Mouse (Mus musculus) intestine, postnatal 0 days (tissue): ENCODE data around the gene Smad1. TPM values are rescaled to one million over a fixed set of nuclear protein-coding genes. Genes with fewer than 3 reads are reported as not detected.

Source experiments
- ATAC-seq: fragments of 200-750 bp; cut with Nextera tagmentation; 2 replicates; pipeline ENCODE4 v1.8.0; 2017; ENCODE audit warnings: mild to moderate bottlenecking, moderate TSS enrichment, moderate library complexity
- H3K27ac ChIP-seq: fragments of 300-500 bp; sonication (generic); 2 replicates; pipeline ENCODE4 v1.5.1; 2014; ENCODE audit warnings: mild to moderate bottlenecking, low read depth, low read length, moderate library complexity
- H3K27me3 ChIP-seq: fragments of 300-500 bp; sonication (generic); replicated peaks from 2 replicates; pipeline ENCODE4 v1.6.1; 2014; ENCODE audit warnings: low read length, mixed read lengths; ENCODE audit not compliant: control insufficient read depth, insufficient read depth
- H3K36me3 ChIP-seq: fragments of 300-500 bp; sonication (generic); 2 replicates; pipeline ENCODE4 v1.6.1; 2014; ENCODE audit warnings: mild to moderate bottlenecking, moderate library complexity; ENCODE audit not compliant: control insufficient read depth, insufficient read depth
- H3K4me1 ChIP-seq: fragments of 300-500 bp; sonication (generic); replicated peaks from 2 replicates; pipeline ENCODE4 v1.6.1; 2014; ENCODE audit warnings: antibody characterized with exemption, low read length, mixed read lengths; ENCODE audit not compliant: control insufficient read depth, insufficient read depth
- H3K4me2 ChIP-seq: fragments of 300-500 bp; sonication (generic); replicated peaks from 2 replicates; pipeline ENCODE4 v1.6.1; 2014; ENCODE audit warnings: low read depth, mild to moderate bottlenecking, moderate library complexity
- H3K4me3 ChIP-seq: fragments of 300-500 bp; sonication (generic); 2 replicates; pipeline ENCODE4 v1.5.1; 2014; ENCODE audit warnings: low read depth, low read length
- H3K9ac ChIP-seq: fragments of 300-500 bp; sonication (generic); 2 replicates; pipeline ENCODE4 v1.6.1; 2014; ENCODE audit warnings: mild to moderate bottlenecking, low read depth, low read length
- H3K9me3 ChIP-seq: fragments of 300-500 bp; sonication (generic); 2 replicates; pipeline ENCODE4 v1.6.1; 2016; ENCODE audit warnings: mixed run types; ENCODE audit not compliant: control insufficient read depth
- CTCF ChIP-seq: sonication (generic); IDR thresholded peaks from 2 replicates; pipeline ENCODE4 v1.5.1; 2016; ENCODE audit warnings: low read depth, mild to moderate bottlenecking, control low read depth, antibody characterized with exemption, moderate library complexity
- WGBS: fragments of 180-500 bp; shearing (Covaris S2); extraction: QIAGEN DNeasy Blood & Tissue Kit; methylation state at CpG from one replicate; pipeline ENCODE4 v1.1.7; 2014; 5-methylcytosine and 5-hydroxymethylcytosine counted together
- polyA plus RNA-seq: library from polyadenylated mRNA; unstranded; fragments of >200 nt; fragmentation: Nextera tagmentation; extraction: Ambion mirVana; gene quantifications from 2 replicates; pipeline ENCODE4 v1.2.1, GENCODE M21; 2015

The Smad1 gene
- polyA plus RNA-seq, 1 experiment from 2014 or later, result 27.4 TPM

- Histone ChIP-seq H3K9ac (no peak overlapping the region), H3K4me3 (no peak overlapping the region), H3K4me1 (0 out of 2 replicates have a peak, but pooled peaks cover 2% of the 10 kb centered on the region), H3K9me3 (no peaks in the 10 kb centered on the region), H3K36me3 (no peaks in the 10 kb centered on the region), H3K27ac (no peak overlapping the region), H3K4me2 (no peak overlapping the region), H3K27me3 (no peaks in the 10 kb centered on the region)
- TF ChIP-seq CTCF, result no peak
- ATAC-seq, result no peak
- WGBS, result 67% methylated on average over 5 of the region's 5 CpGs
Observed at GRCm38 (mm10) chr8:79305941-79306340, 93.4 kb downstream of the Smad1 start.

GRCm38 (mm10) chr8:79301548-79301947 is 97.8 kb downstream of the Smad1 start:
- peak; percentile 95 for ATAC-seq

GRCm38 (mm10) chr8:79299704-79300103 is 99.6 kb downstream of the Smad1 start:
- 76% methylated on average over 5 of the region's 5 CpGs for WGBS

More at GRCm38 (mm10) chr8:79301548-79301947, 97.8 kb downstream of the Smad1 start:
- Histone ChIP-seq H3K4me2 (no peak overlapping the region), H3K27me3 (no peaks in the 10 kb centered on the region), H3K4me1 (0 out of 2 replicates have a peak, but pooled peaks cover 2% of the 10 kb centered on the region), H3K27ac (no peak overlapping the region), H3K9ac (no peak overlapping the region), H3K9me3 (no peaks in the 10 kb centered on the region), H3K4me3 (no peak overlapping the region), H3K36me3 (no peaks in the 10 kb centered on the region)
- WGBS, result 31% methylated on average over 3 of the region's 3 CpGs
- TF ChIP-seq CTCF, result no peak

GRCm38 (mm10) chr8:79297763-79298162 is 101.6 kb downstream of the Smad1 start:
- 44% methylated on average over 3 of the region's 3 CpGs for WGBS
- 0 out of 2 replicates have a peak, but pooled peaks cover 6% of the 10 kb centered on the region for H3K4me1 ChIP-seq
- no peaks in the 10 kb centered on the region for H3K9me3 ChIP-seq
- H3K27ac ChIP-seq, result no peak overlapping the region
- H3K9ac ChIP-seq, result no peak overlapping the region
- TF ChIP-seq CTCF, result peak; percentile 96
- H3K36me3 ChIP-seq, result no peaks in the 10 kb centered on the region
- no peaks in the 10 kb centered on the region for H3K27me3 ChIP-seq
- no peak for ATAC-seq
- no peak overlapping the region for H3K4me2 ChIP-seq
- no peak overlapping the region for H3K4me3 ChIP-seq

More at GRCm38 (mm10) chr8:79299704-79300103, 99.6 kb downstream of the Smad1 start:
- no peak for ATAC-seq
- H3K9ac ChIP-seq, result no peak overlapping the region
- 0 out of 2 replicates have a peak, but pooled peaks cover 2% of the 10 kb centered on the region for H3K4me1 ChIP-seq
- H3K36me3 ChIP-seq, result no peaks in the 10 kb centered on the region
- TF ChIP-seq CTCF, result peak; percentile 55
- no peaks in the 10 kb centered on the region for H3K9me3 ChIP-seq
- no peaks in the 10 kb centered on the region for H3K27me3 ChIP-seq
- no peak overlapping the region for H3K4me2 ChIP-seq
- H3K27ac ChIP-seq, result no peak overlapping the region
- H3K4me3 ChIP-seq, result no peak overlapping the region

- 0 out of 2 replicates have a peak, but pooled peaks cover 3% of the 10 kb centered on the region for H3K4me1 ChIP-seq
- 0 out of 2 replicates have a peak, but pooled peaks have one; percentile 10 for TF ChIP-seq CTCF
- ATAC-seq, result peak; percentile 46
- 8% methylated on average over 18 of the region's 18 CpGs for WGBS
- no peaks in the 10 kb centered on the region for H3K36me3 ChIP-seq
- H3K4me3 ChIP-seq, result peak overlapping the region; percentile 60
- H3K27ac ChIP-seq, result peak overlapping the region; percentile 92
- H3K9me3 ChIP-seq, result no peaks in the 10 kb centered on the region
- H3K27me3 ChIP-seq, result no peaks in the 10 kb centered on the region
- peak overlapping the region; percentile 62 for H3K9ac ChIP-seq
- peak overlapping the region; percentile 75 for H3K4me2 ChIP-seq
Observed at GRCm38 (mm10) chr8:79295276-79296105, 103.8 kb downstream of the Smad1 start.

- Histone ChIP-seq H3K36me3 (no peaks in the 10 kb centered on the region), H3K27ac (peak within 1 kb of the TSS; percentile 92), H3K9ac (peak within 1 kb of the TSS; percentile 76), H3K4me1 (0 out of 2 replicates have a peak, but pooled peaks cover 3% of the 10 kb centered on the region), H3K9me3 (no peaks in the 10 kb centered on the region), H3K4me3 (peak within 1 kb of the TSS; percentile 60), H3K4me2 (peak within 1 kb of the TSS; percentile 75), H3K27me3 (no peaks in the 10 kb centered on the region)
- TF ChIP-seq CTCF, result peak; percentile 80
- peak; percentile 99 for ATAC-seq
- under 1% methylated on average over 74 of the region's 74 CpGs for whole genome bisulfite sequencing
Observed at GRCm38 (mm10) chr8:79294610-79295275, 104.6 kb downstream of the Smad1 start, which contains the start of gene Mmaa. TSS of gene Mmaa (minus strand) at chr8:79294937.
